Mouse (Mus musculus): ENCODE data around the gene Llgl1.

GRCm38 (mm10) chr11:60697561-60697960, 2.0 kb upstream of the Llgl1 start:
- TF ChIP-seq CTCF (IDR thresholded peaks at IDR 0.05; ENCODE audit: low read depth, low read length) (no peak), POLR2A (IDR thresholded peaks at IDR 0.05; ENCODE audit: insufficient read depth, low read length) (no peak)

Measured in ES-Bruce4 (cell line).